Mouse (Mus musculus): ENCODE results near the gene Gm10234.

Gm10234 gene

GRCm38 (mm10) chr6:95321812-95322211, at the start of gene Gm10234:
TSS of gene Gm10234 (plus strand) at chr6:95322112.
- DNase-seq (ENCODE audit: low spot score): no peak

- no peak for DNase-seq (ENCODE audit: low spot score)
Measured at GRCm38 (mm10) chr6:95277633-95278032, 44.3 kb upstream of the Gm10234 start.

- no peak for DNase-seq (ENCODE audit: low spot score)
Measured at GRCm38 (mm10) chr6:95296025-95296424, 25.9 kb upstream of the Gm10234 start.

- DNase-seq (ENCODE audit: low spot score): no peak
Measured at GRCm38 (mm10) chr6:95298387-95298786, 23.5 kb upstream of the Gm10234 start.

GRCm38 (mm10) chr6:95300658-95301057, 21.3 kb upstream of the Gm10234 start:
- no peak for DNase-seq (ENCODE audit: low spot score)

GRCm38 (mm10) chr6:95331191-95331590, 9.3 kb downstream of the Gm10234 start:
- no peak for DNase-seq (ENCODE audit: low spot score)

- no peak for DNase-seq (ENCODE audit: low spot score)
Measured at GRCm38 (mm10) chr6:95334781-95335180, 12.9 kb downstream of the Gm10234 start.

- DNase-seq (ENCODE audit: low spot score): no peak
Measured at GRCm38 (mm10) chr6:95349378-95349777, 27.5 kb downstream of the Gm10234 start.

- DNase-seq (ENCODE audit: low spot score): no peak
Measured at GRCm38 (mm10) chr6:95353043-95353442, 31.1 kb downstream of the Gm10234 start.

GRCm38 (mm10) chr6:95353886-95354285, 32.0 kb downstream of the Gm10234 start:
- DNase-seq (ENCODE audit: low spot score): no peak

- no peak for DNase-seq (ENCODE audit: low spot score)
Measured at GRCm38 (mm10) chr6:95360084-95360483, 38.2 kb downstream of the Gm10234 start.

GRCm38 (mm10) chr6:95362707-95363106, 40.8 kb downstream of the Gm10234 start:
- no peak for DNase-seq (ENCODE audit: low spot score)

GRCm38 (mm10) chr6:95371811-95372210, 49.9 kb downstream of the Gm10234 start:
- no peak for DNase-seq (ENCODE audit: low spot score)
